Mouse (Mus musculus) stomach, postnatal 0 days (tissue): ENCODE results near the gene BC049352. TPM values are rescaled to one million over a fixed set of nuclear protein-coding genes. Genes with fewer than 3 reads are reported as not detected.

Experiments
- ATAC-seq: fragments of 200-750 bp; cut with Nextera tagmentation; 2 replicates; pipeline ENCODE4 v1.8.0; 2017; ENCODE audit not compliant: low FRiP score, low TSS enrichment
- DNase-seq: peaks from one replicate; pipeline ENCODE4 v3.0.0-alpha.2; 2016; ENCODE audit warnings: low spot score
- H3K27ac ChIP-seq: fragments of 300-500 bp; sonication (generic); replicated peaks from 2 replicates; pipeline ENCODE4 v1.5.1; 2014; ENCODE audit warnings: mild to moderate bottlenecking, control low read depth
- H3K27me3 ChIP-seq: fragments of 300-500 bp; sonication (generic); 2 replicates; pipeline ENCODE4 v1.6.1; 2014; ENCODE audit warnings: low read length; ENCODE audit not compliant: control insufficient read depth, insufficient read depth
- H3K36me3 ChIP-seq: fragments of 300-500 bp; sonication (generic); 2 replicates; pipeline ENCODE4 v1.6.1; 2014; ENCODE audit warnings: low read length, mixed read lengths; ENCODE audit not compliant: control insufficient read depth, insufficient read depth
- H3K4me1 ChIP-seq: fragments of 300-500 bp; sonication (generic); replicated peaks from 2 replicates; pipeline ENCODE4 v1.6.1; 2014; ENCODE audit warnings: antibody characterized with exemption; ENCODE audit not compliant: control insufficient read depth, insufficient read depth
- H3K4me2 ChIP-seq: fragments of 300-500 bp; sonication (generic); replicated peaks from 2 replicates; pipeline ENCODE4 v1.6.1; 2014; ENCODE audit warnings: low read depth, mild to moderate bottlenecking, control low read depth, moderate library complexity
- H3K4me3 ChIP-seq: fragments of 300-500 bp; sonication (generic); 2 replicates; pipeline ENCODE4 v1.5.1; 2014; ENCODE audit warnings: low read depth, low read length, control low read depth
- H3K9ac ChIP-seq: fragments of 300-500 bp; sonication (generic); 2 replicates; pipeline ENCODE4 v1.6.1; 2014; ENCODE audit warnings: mild to moderate bottlenecking, low read length, control low read depth, mixed read lengths
- H3K9me3 ChIP-seq: fragments of 300-500 bp; sonication (generic); 2 replicates; pipeline ENCODE4 v1.6.1; 2016; ENCODE audit warnings: low read length; ENCODE audit not compliant: control insufficient read depth
- CTCF ChIP-seq: IDR thresholded peaks from 2 replicates; pipeline ENCODE4 v1.5.1; 2016; ENCODE audit warnings: antibody characterized with exemption, low read depth, mild to moderate bottlenecking, moderate library complexity
- EP300 ChIP-seq: optimal IDR thresholded peaks from 2 replicates; pipeline ENCODE3; 2016; ENCODE audit warnings: antibody characterized with exemption
- WGBS: fragments of 180-500 bp; shearing (Covaris S2); extraction: QIAGEN DNeasy Blood & Tissue Kit; methylation state at CpG from one replicate; pipeline ENCODE4 v1.1.7; 2014; 5-methylcytosine and 5-hydroxymethylcytosine counted together
- polyA plus RNA-seq: library from polyadenylated mRNA; unstranded; fragments of >200 nt; fragmentation: Nextera tagmentation; extraction: Ambion mirVana; gene quantifications from 2 replicates; pipeline ENCODE4 v1.2.1, GENCODE M21; 2015

The BC049352 gene
- polyA plus RNA-seq, 1 experiment from 2014 or later, result 0.12 TPM

DNA sequence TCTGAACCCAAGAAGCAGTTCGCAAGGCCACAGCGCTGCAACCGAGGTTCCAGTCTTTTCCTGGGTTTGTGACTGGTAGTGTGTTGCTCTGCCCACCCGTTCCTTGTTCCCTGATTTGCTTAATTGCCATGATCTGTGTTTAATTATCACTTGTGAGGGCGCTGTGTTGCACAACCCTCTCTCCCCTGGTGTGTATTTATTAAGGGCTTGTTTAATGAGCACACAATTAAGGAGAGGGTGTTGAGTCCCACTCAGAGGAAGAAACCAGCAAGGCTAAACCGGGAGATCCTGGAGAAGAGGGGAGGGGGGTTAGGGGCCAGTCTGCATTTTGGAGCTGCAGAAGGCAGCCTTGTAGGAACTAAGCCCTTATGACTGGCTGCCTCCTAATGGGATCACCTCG is 40.9 kb upstream of the BC049352 start:
- no peak for TF ChIP-seq CTCF
- no peak for TF ChIP-seq EP300
- DNase-seq (no peak), ATAC-seq (no peak)
- Histone ChIP-seq H3K9ac (no peak overlapping the region), H3K9me3 (no peaks in the 10 kb centered on the region), H3K4me2 (no peak overlapping the region), H3K36me3 (no peaks in the 10 kb centered on the region), H3K4me1 (0 out of 2 replicates have a peak, but pooled peaks cover 3% of the 10 kb centered on the region), H3K27me3 (peaks cover 3% of the 10 kb centered on the region; the same call in 1 of the 2 replicates), H3K27ac (no peak overlapping the region), H3K4me3 (no peak overlapping the region)
- WGBS, result 68% methylated on average over 7 of the region's 7 CpGs

DNA sequence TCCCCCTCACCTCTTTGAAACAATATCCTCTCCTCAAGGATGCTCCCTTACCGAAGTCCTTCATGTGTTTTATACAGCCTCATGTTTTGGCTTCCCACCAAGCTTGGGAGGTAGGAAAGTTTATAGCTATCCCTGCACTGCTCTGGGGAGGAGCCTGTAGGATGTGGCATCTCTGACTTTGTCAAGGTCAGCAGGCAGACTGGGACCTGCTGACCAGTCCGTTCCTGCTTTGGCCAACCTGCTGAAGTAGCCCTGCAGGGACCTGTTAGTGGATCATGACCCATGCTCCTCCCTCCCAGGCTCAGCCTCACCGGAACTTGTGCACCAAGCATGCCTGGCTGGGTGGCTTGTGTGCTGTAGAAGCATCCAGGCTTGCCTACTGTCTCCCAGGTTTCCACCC is 39.1 kb upstream of the BC049352 start:
- DNase-seq (no peak), ATAC-seq (no peak)
- no peak overlapping the region for H3K9ac ChIP-seq
- TF ChIP-seq CTCF (no peak), EP300 (no peak)
- H3K27ac ChIP-seq, result no peak overlapping the region
- WGBS, result 46% methylated on average over 3 of the region's 3 CpGs
- H3K9me3 ChIP-seq, result no peaks in the 10 kb centered on the region
- no peak overlapping the region for H3K4me3 ChIP-seq
- peaks cover 3% of the 10 kb centered on the region; the same call in 1 of the 2 replicates for H3K27me3 ChIP-seq
- 0 out of 2 replicates have a peak, but pooled peaks cover 3% of the 10 kb centered on the region for H3K4me1 ChIP-seq
- H3K4me2 ChIP-seq, result no peak overlapping the region
- no peaks in the 10 kb centered on the region for H3K36me3 ChIP-seq

DNA sequence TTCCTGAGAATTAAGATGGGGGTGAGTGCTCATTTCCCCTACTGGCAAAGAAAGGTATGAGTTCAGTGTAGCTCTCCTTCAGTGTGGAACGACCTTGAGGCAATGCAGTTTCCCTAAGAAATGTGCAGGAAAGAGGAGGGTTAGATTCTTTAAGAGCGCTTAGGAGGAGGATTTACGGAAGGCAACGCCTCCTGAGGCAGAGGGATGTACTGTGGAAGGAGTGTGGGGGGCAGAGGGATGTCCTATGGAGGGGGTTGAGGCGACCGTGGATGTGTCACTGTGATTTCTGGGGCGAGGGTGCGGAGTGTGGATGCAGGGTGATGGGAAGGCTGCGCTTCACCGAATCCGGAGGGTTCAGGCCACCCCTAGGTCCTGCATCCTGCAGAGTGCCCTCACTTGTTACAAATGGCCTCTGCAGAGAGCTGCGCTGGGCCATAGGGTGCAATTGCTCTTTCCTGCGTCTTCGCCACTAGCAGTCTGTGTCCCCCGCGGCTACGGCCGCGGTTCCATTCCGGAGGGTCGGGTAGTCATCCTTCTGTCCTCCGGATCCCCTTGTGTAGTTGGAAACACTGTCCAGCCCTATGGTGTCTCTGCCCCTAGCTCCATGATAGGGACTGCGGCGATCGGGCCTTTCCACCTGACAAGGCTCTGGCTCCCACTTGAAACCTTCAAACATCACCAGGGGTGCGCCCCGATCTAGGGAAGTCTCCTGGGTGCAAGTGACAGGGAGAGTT is 36.1 kb upstream of the BC049352 start:
- ATAC-seq, result 0 out of 2 replicates have a peak, but pooled peaks have one; percentile 14
- H3K9ac ChIP-seq, result no peak overlapping the region

DNA sequence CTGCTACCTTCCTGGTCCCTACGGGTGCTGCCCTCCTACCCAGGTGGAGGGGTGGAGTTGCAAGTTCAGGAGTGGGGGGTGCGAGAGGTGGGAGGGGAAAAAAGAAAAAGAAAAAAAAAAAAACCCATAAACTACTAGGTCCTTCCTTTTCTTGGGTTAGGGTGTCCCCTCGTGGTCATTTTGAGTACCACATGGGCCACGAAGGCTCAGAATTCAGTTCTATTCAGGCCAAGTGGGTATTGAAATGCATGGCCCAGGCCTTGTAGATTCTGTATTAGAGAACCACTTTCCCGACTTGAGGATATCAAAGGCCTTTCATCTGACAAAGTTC is 35.6 kb upstream of the BC049352 start:
- no peaks in the 10 kb centered on the region for H3K9me3 ChIP-seq
- no peak overlapping the region for H3K27ac ChIP-seq
- 0% methylated on average over 5 of the region's 5 CpGs for WGBS
- H3K36me3 ChIP-seq, result no peaks in the 10 kb centered on the region
- H3K27me3 ChIP-seq, result peaks cover 3% of the 10 kb centered on the region; the same call in 1 of the 2 replicates
- H3K4me1 ChIP-seq, result no peaks in the 10 kb centered on the region
- peak overlapping the region; percentile 31 for H3K4me3 ChIP-seq
- peak overlapping the region; percentile 59 for H3K4me2 ChIP-seq
- DNase-seq (peak; percentile 66), ATAC-seq (peak; percentile 13)
- TF ChIP-seq CTCF (peak; percentile 91), EP300 (no peak)
- H3K9ac ChIP-seq, result no peak overlapping the region

More for the DNA sequence above, 36.1 kb upstream of the BC049352 start:
- no peaks in the 10 kb centered on the region for H3K36me3 ChIP-seq
- 5% methylated on average over 27 of the region's 27 CpGs for WGBS
- H3K9me3 ChIP-seq, result no peaks in the 10 kb centered on the region
- 0 out of 2 replicates have a peak, but pooled peaks have one; percentile 18 for TF ChIP-seq CTCF
- TF ChIP-seq EP300, result no peak
- no peak overlapping the region for H3K27ac ChIP-seq
- no peaks in the 10 kb centered on the region for H3K4me1 ChIP-seq
- peak overlapping the region; percentile 59 for H3K4me2 ChIP-seq
- peaks cover 3% of the 10 kb centered on the region; the same call in 1 of the 2 replicates for H3K27me3 ChIP-seq
- no peak for DNase-seq
- H3K4me3 ChIP-seq, result peak overlapping the region; percentile 31

DNA sequence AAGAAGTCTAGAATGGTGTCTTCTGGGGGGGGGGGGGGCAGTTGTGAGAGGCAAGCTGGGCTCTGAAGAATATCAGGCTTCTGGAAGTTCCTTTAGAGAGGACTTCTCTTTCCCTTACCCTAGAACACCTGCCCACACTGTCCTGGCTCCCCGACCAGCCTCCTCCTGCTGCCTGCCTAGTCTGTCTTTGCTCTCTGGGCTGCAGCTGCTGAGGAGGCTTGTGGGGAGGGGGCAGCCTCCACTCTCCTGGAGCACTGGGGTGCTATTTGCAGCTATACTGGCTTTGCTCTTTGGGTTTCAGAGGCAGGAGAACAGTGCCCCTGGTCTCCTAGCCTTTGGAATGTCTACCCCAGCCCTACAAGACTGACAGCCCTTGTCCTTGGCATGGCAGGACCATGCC is 30.9 kb upstream of the BC049352 start:
- Histone ChIP-seq H3K4me3 (no peak overlapping the region), H3K9ac (no peak overlapping the region), H3K4me1 (no peaks in the 10 kb centered on the region), H3K4me2 (no peak overlapping the region), H3K9me3 (no peaks in the 10 kb centered on the region), H3K36me3 (no peaks in the 10 kb centered on the region), H3K27me3 (no peaks in the 10 kb centered on the region; the same call in 1 of the 2 replicates), H3K27ac (no peak overlapping the region)
- DNase-seq (no peak), ATAC-seq (peak; percentile 25; the same call in 1 of the 2 replicates)
- WGBS, result 75% methylated on average over 1 of the region's 1 CpGs
- TF ChIP-seq EP300 (no peak), CTCF (no peak)

DNA sequence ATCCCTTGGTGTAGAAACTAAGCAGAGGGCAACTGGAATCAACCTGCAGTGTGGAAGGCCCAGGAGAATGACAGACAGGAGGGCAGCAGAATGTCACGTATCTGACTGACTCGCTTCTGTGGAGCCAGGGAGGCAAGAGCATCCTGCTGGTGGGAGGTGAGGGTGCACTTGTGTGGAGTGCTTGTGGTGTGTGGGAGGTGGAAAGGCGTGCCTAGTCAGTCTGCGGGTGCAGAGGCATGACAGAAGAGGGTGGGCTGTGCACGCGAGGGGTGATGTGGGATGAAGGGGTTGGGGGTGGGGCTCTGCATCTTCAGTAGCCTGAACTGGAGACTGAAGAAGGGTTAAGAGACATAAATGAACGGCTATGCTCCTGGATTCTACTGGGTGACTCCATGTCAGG is 28.4 kb upstream of the BC049352 start:
- WGBS, result 58% methylated on average over 7 of the region's 7 CpGs
- no peaks in the 10 kb centered on the region for H3K27me3 ChIP-seq
- no peaks in the 10 kb centered on the region for H3K4me1 ChIP-seq

More for the DNA sequence above, 28.4 kb upstream of the BC049352 start:
- no peaks in the 10 kb centered on the region for H3K9me3 ChIP-seq
- H3K27ac ChIP-seq, result no peak overlapping the region
- no peak for TF ChIP-seq CTCF
- no peak for TF ChIP-seq EP300
- ATAC-seq (no peak), DNase-seq (no peak)
- no peak overlapping the region for H3K4me3 ChIP-seq
- H3K4me2 ChIP-seq, result no peak overlapping the region
- H3K9ac ChIP-seq, result no peak overlapping the region
- no peaks in the 10 kb centered on the region for H3K36me3 ChIP-seq
